Mouse (Mus musculus): ENCODE measurements at regions not wholly inside any gene's neighbourhood (a gene's known extent, or its start where the extent isn't known, plus 50 kb on each side); places are given as distances from the start of the nearest gene placed in this dataset.

DNA sequence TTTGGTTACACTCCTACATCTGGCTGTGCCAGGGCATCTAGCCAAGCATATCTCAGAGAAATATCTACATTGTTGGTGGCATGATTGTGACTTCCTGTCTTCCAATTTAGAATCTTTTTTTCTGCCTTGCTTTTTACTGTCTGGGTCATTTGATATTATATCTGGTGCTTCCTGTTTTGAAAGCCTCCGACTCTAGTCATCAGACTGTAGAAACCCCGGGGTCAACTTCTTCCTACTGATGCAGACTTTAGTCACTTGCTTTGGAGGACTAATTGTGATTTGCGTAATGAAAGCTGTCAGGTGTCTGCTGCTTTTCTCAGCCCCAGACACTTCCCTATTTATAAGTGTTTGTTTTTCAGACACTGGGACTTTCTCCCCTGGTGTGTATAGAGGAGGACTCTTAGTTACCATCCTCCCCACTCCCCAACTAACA is 113.0 kb upstream of the Cxcr4 start:
- no peak for TF ChIP-seq POLR2A (IDR thresholded peaks at IDR 0.05; ENCODE audit: extremely low read depth, insufficient read depth, low read length)
- no peak for TF ChIP-seq CTCF (IDR thresholded peaks at IDR 0.05; ENCODE audit: extremely low read depth, insufficient read depth, low read length)
- Histone ChIP-seq H3K4me3 (ENCODE audit: insufficient read depth, low read length) (no peak overlapping the region), H3K4me1 (ENCODE audit: control insufficient read depth, insufficient read depth, low read length) (no peaks in the 10 kb centered on the region), H3K27ac (ENCODE audit: insufficient read depth, low read length) (no peak overlapping the region)

DNA sequence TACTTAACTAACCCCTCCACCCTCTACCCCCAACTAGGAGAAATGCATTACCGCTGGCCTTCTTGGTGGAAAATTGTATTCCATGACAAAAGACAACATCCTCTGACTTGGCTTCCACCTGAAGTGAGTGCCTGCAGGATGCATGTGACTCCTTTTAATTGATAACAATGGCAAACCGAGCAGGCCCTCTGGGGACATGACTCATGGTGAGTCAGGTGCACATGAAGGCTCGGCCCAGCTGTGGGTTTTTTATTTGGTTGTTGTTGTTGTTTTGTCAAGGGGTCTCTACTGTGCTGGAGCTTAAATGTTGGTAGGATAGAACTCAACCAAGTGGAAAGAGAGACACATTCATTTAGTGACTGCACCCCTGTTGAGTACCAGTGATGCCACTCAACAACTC is 109.2 kb upstream of the Cxcr4 start:
- no peak overlapping the region for H3K4me3 ChIP-seq (ENCODE audit: insufficient read depth, low read length)
- H3K4me1 ChIP-seq (ENCODE audit: control insufficient read depth, insufficient read depth, low read length): no peaks in the 10 kb centered on the region
- H3K27ac ChIP-seq (ENCODE audit: insufficient read depth, low read length): no peak overlapping the region
- no peak for TF ChIP-seq POLR2A (IDR thresholded peaks at IDR 0.05; ENCODE audit: extremely low read depth, insufficient read depth, low read length)
- no peak for TF ChIP-seq CTCF (IDR thresholded peaks at IDR 0.05; ENCODE audit: extremely low read depth, insufficient read depth, low read length)

DNA sequence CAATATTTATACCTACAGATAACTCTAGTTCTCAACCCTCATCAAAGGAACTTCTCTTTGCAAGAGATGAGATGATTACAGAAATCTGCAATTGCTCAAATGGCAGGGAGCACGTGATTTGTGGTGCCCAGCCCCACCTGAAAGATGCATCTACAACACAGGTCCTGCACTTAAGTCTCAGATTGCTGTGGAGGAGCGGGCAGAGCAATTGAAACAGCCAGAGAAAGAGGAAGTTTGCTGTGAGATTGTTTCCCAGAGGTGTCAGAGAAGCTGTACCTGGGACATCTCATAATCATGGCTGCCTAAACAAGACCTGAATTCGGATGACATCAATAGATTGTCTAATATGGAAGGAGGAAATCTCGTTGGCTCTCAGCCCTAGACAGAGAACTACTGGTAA is 105.9 kb upstream of the Cxcr4 start:
- Histone ChIP-seq H3K4me1 (ENCODE audit: control insufficient read depth, insufficient read depth, low read length) (no peaks in the 10 kb centered on the region), H3K27ac (ENCODE audit: insufficient read depth, low read length) (no peak overlapping the region), H3K4me3 (ENCODE audit: insufficient read depth, low read length) (no peak overlapping the region)
- TF ChIP-seq CTCF (IDR thresholded peaks at IDR 0.05; ENCODE audit: extremely low read depth, insufficient read depth, low read length): no peak
- no peak for TF ChIP-seq POLR2A (IDR thresholded peaks at IDR 0.05; ENCODE audit: extremely low read depth, insufficient read depth, low read length)

DNA sequence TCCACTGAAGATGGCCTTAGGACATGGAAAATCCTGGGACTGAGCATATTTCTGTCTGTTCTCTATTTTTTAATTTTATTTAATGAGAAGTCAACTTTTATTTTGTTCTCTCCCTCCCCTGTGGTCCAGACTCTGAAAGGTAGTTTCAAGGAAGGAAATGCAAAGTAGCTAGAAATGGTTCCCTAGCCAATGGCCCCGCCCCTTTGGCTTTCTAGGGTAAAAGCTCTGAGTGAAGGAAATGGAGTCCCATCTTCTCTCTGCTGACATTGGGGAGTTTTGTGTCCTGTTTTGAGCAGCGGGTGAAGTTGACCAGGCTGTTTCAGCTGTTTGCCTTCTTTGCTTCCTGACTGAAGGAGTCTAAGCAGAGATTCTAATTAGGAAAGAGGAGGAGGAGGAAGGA is 103.8 kb upstream of the Cxcr4 start:
- no peak for TF ChIP-seq POLR2A (IDR thresholded peaks at IDR 0.05; ENCODE audit: extremely low read depth, insufficient read depth, low read length)
- TF ChIP-seq CTCF (IDR thresholded peaks at IDR 0.05; ENCODE audit: extremely low read depth, insufficient read depth, low read length): no peak
- Histone ChIP-seq H3K4me1 (ENCODE audit: control insufficient read depth, insufficient read depth, low read length) (no peaks in the 10 kb centered on the region), H3K27ac (ENCODE audit: insufficient read depth, low read length) (no peak overlapping the region), H3K4me3 (ENCODE audit: insufficient read depth, low read length) (no peak overlapping the region)

DNA sequence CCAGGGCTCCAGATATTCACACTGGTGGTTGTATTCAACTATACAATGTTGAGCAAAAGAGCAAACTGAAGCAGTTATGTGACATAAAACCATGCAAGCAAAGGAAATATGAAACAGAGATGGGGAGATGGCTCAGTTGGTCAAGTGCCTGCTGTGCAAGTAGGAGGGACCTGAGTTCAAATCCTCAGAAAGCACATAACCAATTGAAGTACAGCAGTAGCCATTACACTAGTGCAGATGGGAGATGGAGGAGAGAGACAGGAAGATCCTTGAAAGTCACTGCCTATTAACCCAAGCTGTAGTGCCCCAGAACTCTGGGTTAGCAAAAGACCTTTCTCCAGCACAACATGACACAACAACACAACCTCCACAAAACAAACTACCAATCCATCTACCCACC is 100.7 kb upstream of the Cxcr4 start:
- Histone ChIP-seq H3K4me3 (ENCODE audit: insufficient read depth, low read length) (no peak overlapping the region), H3K27ac (ENCODE audit: insufficient read depth, low read length) (no peak overlapping the region), H3K4me1 (ENCODE audit: control insufficient read depth, insufficient read depth, low read length) (no peaks in the 10 kb centered on the region)
- TF ChIP-seq POLR2A (IDR thresholded peaks at IDR 0.05; ENCODE audit: extremely low read depth, insufficient read depth, low read length): no peak
- no peak for TF ChIP-seq CTCF (IDR thresholded peaks at IDR 0.05; ENCODE audit: extremely low read depth, insufficient read depth, low read length)

DNA sequence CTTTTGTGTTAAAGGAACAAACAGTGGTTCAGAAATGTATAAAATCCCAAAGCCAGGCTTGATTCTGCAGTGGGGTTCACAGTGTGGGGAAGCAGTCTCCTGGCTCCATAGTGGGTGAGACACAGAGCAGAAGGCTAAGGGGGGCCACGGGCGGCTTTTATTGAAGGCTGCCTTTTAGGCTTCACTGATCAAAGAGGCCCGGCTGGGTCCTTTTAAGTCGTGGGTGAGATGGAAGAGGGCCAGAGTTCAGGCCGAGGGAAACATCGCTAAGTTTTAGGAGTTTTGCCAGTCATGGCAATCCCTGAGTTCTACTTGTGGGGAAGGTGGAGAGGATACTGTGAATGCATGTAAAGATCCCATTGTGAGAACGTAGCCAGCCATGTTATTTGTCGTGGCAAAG is 100.2 kb upstream of the Cxcr4 start:
- H3K4me3 ChIP-seq (ENCODE audit: insufficient read depth, low read length): no peak overlapping the region
- H3K4me1 ChIP-seq (ENCODE audit: control insufficient read depth, insufficient read depth, low read length): no peaks in the 10 kb centered on the region
- TF ChIP-seq POLR2A (IDR thresholded peaks at IDR 0.05; ENCODE audit: extremely low read depth, insufficient read depth, low read length) (no peak), CTCF (IDR thresholded peaks at IDR 0.05; ENCODE audit: extremely low read depth, insufficient read depth, low read length) (no peak)
- H3K27ac ChIP-seq (ENCODE audit: insufficient read depth, low read length): no peak overlapping the region

DNA sequence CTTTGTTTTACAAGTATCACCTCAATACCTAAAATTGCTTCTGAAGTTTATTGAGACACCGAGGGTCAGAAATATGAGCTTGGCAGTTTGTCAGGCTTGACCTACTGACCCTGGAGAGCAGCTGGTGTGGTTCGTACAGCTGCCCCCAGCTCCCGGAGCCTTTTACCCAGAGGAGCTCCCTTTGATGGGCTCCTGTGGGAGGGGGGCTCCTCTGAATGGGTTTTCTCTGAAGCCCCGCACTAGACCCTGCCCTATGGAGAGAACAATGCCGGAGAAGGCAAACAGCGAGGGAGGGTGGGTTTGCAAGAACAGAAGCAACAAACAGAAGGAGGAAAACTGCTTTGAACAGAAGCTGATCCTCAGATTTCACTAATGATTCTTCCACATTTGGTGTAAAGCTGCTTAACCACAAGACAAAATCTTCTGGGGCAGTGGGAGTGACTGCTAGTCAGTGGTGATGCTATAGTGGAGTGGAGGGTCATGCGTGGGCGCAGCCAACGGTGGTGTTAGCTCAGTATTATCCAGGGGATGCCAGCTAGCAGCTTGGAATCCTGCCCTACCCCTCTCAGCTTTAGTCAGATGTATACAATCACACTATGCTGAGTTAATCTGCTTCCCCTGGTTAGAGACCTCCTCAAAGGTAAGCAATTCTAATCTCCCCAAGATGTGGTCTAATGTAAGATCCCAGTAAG is 95.3 kb upstream of the Cxcr4 start:
- H3K4me1 ChIP-seq (ENCODE audit: control insufficient read depth, insufficient read depth, low read length): no peaks in the 10 kb centered on the region
- H3K27ac ChIP-seq (ENCODE audit: insufficient read depth, low read length): no peak overlapping the region
- no peak for TF ChIP-seq POLR2A (IDR thresholded peaks at IDR 0.05; ENCODE audit: extremely low read depth, insufficient read depth, low read length)
- TF ChIP-seq CTCF (IDR thresholded peaks at IDR 0.05; ENCODE audit: extremely low read depth, insufficient read depth, low read length): no peak
- H3K4me3 ChIP-seq (ENCODE audit: insufficient read depth, low read length): no peak overlapping the region

DNA sequence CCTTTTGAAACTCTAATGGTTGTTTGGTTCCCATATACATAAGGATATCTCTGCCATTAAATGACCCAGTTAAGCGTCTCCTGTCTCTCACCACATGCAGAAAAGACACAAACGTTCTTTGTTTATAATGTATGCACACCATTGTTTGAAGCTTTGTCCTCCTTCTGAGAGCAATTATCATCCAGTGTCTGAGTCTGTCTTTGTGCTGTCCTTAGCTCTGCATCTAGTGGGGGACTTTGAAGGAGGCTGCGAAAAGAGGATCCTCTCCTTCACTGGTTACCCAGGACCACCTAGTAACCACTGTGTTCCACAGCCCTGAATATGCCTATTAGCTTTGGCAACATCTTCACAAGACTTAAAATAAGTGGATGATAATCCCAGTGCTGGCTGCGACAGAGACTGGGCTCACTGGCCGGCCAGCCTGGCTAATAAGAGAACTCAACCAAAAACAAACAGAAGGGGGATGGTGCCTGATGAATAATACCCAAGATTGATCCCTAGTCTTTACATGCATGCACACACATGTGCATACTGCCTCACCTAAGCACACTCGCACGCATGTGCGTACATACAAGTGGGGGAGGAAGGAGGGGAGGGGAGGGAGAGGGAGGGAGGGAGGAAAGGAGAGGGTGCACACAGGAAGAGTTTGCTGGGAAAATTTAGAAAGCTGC is 93.5 kb upstream of the Cxcr4 start:
- no peaks in the 10 kb centered on the region for H3K4me1 ChIP-seq (ENCODE audit: control insufficient read depth, insufficient read depth, low read length)
- H3K27ac ChIP-seq (ENCODE audit: insufficient read depth, low read length): no peak overlapping the region
- no peak for TF ChIP-seq POLR2A (IDR thresholded peaks at IDR 0.05; ENCODE audit: extremely low read depth, insufficient read depth, low read length)
- TF ChIP-seq CTCF (IDR thresholded peaks at IDR 0.05; ENCODE audit: extremely low read depth, insufficient read depth, low read length): no peak
- H3K4me3 ChIP-seq (ENCODE audit: insufficient read depth, low read length): no peak overlapping the region

DNA sequence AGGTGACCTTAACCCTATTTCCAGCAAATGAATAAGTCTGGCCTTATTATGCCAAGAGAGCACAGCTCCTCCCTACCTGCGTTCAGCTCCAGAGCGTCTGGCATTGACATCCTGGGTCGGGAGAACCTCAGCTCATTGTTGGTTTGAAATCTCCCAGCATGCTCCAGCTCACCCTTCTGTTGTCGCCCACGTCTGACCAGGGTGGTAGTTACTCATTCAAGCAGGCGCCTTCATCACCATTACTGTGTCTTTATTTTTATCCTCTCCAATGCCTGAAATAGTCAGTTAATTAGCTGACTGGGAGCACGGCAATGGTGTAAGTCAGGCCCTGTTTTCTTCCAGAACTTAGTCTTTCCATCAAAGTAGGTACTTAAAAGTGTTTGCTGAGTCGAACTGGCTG is 90.8 kb upstream of the Cxcr4 start:
- TF ChIP-seq POLR2A (IDR thresholded peaks at IDR 0.05; ENCODE audit: extremely low read depth, insufficient read depth, low read length) (no peak), CTCF (IDR thresholded peaks at IDR 0.05; ENCODE audit: extremely low read depth, insufficient read depth, low read length) (no peak)
- peaks cover 5% of the 10 kb centered on the region for H3K4me1 ChIP-seq (ENCODE audit: control insufficient read depth, insufficient read depth, low read length)
- no peak overlapping the region for H3K27ac ChIP-seq (ENCODE audit: insufficient read depth, low read length)
- no peak overlapping the region for H3K4me3 ChIP-seq (ENCODE audit: insufficient read depth, low read length)

DNA sequence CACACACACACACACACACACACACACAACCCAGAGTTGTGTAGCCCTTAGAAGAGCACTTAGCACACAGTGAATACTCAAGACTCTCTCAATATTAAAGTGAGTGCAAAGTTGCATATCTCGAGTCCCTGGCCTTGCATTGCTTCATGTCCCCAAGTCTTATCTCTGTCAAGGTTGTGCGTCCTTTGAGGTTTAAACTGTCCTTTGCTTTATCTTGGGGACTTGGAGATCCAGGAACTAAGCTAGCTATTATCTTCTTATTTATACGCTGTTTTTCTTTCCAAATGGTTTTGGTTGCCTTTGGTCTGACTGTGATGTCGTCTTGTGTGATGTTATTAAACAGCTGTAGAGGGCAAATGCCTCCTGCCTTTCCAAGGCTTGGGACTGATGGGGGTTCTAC is 89.2 kb upstream of the Cxcr4 start:
- Histone ChIP-seq H3K4me3 (ENCODE audit: insufficient read depth, low read length) (no peak overlapping the region), H3K4me1 (ENCODE audit: control insufficient read depth, insufficient read depth, low read length) (peaks cover 5% of the 10 kb centered on the region), H3K27ac (ENCODE audit: insufficient read depth, low read length) (no peak overlapping the region)
- TF ChIP-seq CTCF (IDR thresholded peaks at IDR 0.05; ENCODE audit: extremely low read depth, insufficient read depth, low read length) (no peak), POLR2A (IDR thresholded peaks at IDR 0.05; ENCODE audit: extremely low read depth, insufficient read depth, low read length) (no peak)
